Comparison of ENCODE assay signal across 9 mouse cellular contexts in genomic region chr19:3723904-3724303, GRCm38 (mm10). TPM values are rescaled to one million over a fixed set of nuclear protein-coding genes. Genes with fewer than 3 reads are reported as not detected.
DNase-seq lines count a peak whose midpoint lies in the region; ATAC-seq and TF ChIP-seq lines count a peak whose summit lies in the region.
"Had no signal": no experiment of that assay in that cellular context is flagged by ENCODE, and none has a peak within 500 bp of the region (broad histone marks: within the 10 kb centered on the region; RNA-seq: fewer than 3 reads in every experiment).

No protein-coding gene starts in this region.

- no peak overlapping the region for H3K9ac ChIP-seq in embryonic facial prominence, embryonic 11.5 days (replicated peaks; ENCODE audit: low read length)
- no peak overlapping the region for H3K9ac ChIP-seq in midbrain, embryonic 11.5 days (ENCODE audit: low read length)
- no peak overlapping the region for H3K9ac ChIP-seq in midbrain, embryonic 13.5 days (replicated peaks)
- H3K9ac ChIP-seq: heart, embryonic 15.5 days had no signal

- no peak overlapping the region for H3K4me2 ChIP-seq in embryonic facial prominence, embryonic 11.5 days (ENCODE audit: low read depth, low read length)
- no peak overlapping the region for H3K4me2 ChIP-seq in midbrain, embryonic 11.5 days
- no peak overlapping the region for H3K4me2 ChIP-seq in midbrain, embryonic 13.5 days (replicated peaks)
- H3K4me2 ChIP-seq: heart, embryonic 15.5 days had no signal

- no peak for ATAC-seq in embryonic facial prominence, embryonic 11.5 days (replicated peaks; ENCODE audit: insufficient number of reproducible peaks, low FRiP score, low TSS enrichment, low read depth)
- ATAC-seq in midbrain, embryonic 11.5 days (ENCODE audit: low FRiP score) = no peak
- ATAC-seq in midbrain, embryonic 13.5 days = no peak

- H3K27me3 ChIP-seq in embryonic facial prominence, embryonic 11.5 days (ENCODE audit: control insufficient read depth, insufficient read depth, low read length) = no peaks in the 10 kb centered on the region
- no peaks in the 10 kb centered on the region for H3K27me3 ChIP-seq in embryonic facial prominence, embryonic 10.5 days (replicated peaks; ENCODE audit: low read depth, poor library complexity, severe bottlenecking)
- H3K27me3 ChIP-seq in midbrain, embryonic 11.5 days (ENCODE audit: control insufficient read depth, insufficient read depth, low read length) = no peaks in the 10 kb centered on the region
- H3K27me3 ChIP-seq in midbrain, embryonic 13.5 days = no peaks in the 10 kb centered on the region
- no peaks in the 10 kb centered on the region for H3K27me3 ChIP-seq in testis, adult 2 months (ENCODE audit: control insufficient read depth, insufficient read depth, low read length)
- H3K27me3 ChIP-seq: heart, embryonic 15.5 days had no signal

- H3K9me3 ChIP-seq in embryonic facial prominence, embryonic 11.5 days (replicated peaks; ENCODE audit: control insufficient read depth, low read length) = no peaks in the 10 kb centered on the region
- 0 out of 2 replicates have a peak, but pooled peaks cover 6% of the 10 kb centered on the region for H3K9me3 ChIP-seq in embryonic facial prominence, embryonic 10.5 days
- no peaks in the 10 kb centered on the region for H3K9me3 ChIP-seq in midbrain, embryonic 11.5 days (ENCODE audit: control insufficient read depth, low read length)
- peaks cover 5% of the 10 kb centered on the region; the same call in 1 of the 2 replicates for H3K9me3 ChIP-seq in midbrain, embryonic 13.5 days
- H3K9me3 ChIP-seq: heart, embryonic 15.5 days had no signal

- H3K4me1 ChIP-seq in embryonic facial prominence, embryonic 11.5 days (ENCODE audit: control insufficient read depth, insufficient read depth, low read length) = no peaks in the 10 kb centered on the region
- H3K4me1 ChIP-seq in embryonic facial prominence, embryonic 10.5 days = peaks cover 12% of the 10 kb centered on the region
- H3K4me1 ChIP-seq in midbrain, embryonic 11.5 days (ENCODE audit: control insufficient read depth, insufficient read depth, low read length) = peaks cover 9% of the 10 kb centered on the region; the same call in 1 of the 2 replicates
- peaks cover 12% of the 10 kb centered on the region for H3K4me1 ChIP-seq in midbrain, embryonic 13.5 days (replicated peaks)
- peaks cover 7% of the 10 kb centered on the region for H3K4me1 ChIP-seq in testis, adult 2 months (ENCODE audit: control insufficient read depth, insufficient read depth, low read length)

- H3K27ac ChIP-seq in embryonic facial prominence, embryonic 11.5 days (replicated peaks; ENCODE audit: low read depth, low read length) = no peak overlapping the region
- no peak overlapping the region for H3K27ac ChIP-seq in embryonic facial prominence, embryonic 10.5 days (replicated peaks)
- no peak overlapping the region for H3K27ac ChIP-seq in midbrain, embryonic 11.5 days (ENCODE audit: low read depth, low read length)
- H3K27ac ChIP-seq in midbrain, embryonic 13.5 days = no peak overlapping the region
- H3K27ac ChIP-seq in testis, adult 2 months (ENCODE audit: control insufficient read depth, insufficient read depth, low read depth, low read length) = no peak overlapping the region
- H3K27ac ChIP-seq: heart, embryonic 15.5 days had no signal

- H3K36me3 ChIP-seq in embryonic facial prominence, embryonic 11.5 days (replicated peaks; ENCODE audit: control insufficient read depth, insufficient read depth, low read depth, low read length) = no peaks in the 10 kb centered on the region
- no peaks in the 10 kb centered on the region for H3K36me3 ChIP-seq in embryonic facial prominence, embryonic 10.5 days (replicated peaks)
- H3K36me3 ChIP-seq in midbrain, embryonic 11.5 days (ENCODE audit: control insufficient read depth, insufficient read depth, low read length) = no peaks in the 10 kb centered on the region
- no peaks in the 10 kb centered on the region for H3K36me3 ChIP-seq in midbrain, embryonic 13.5 days
- H3K36me3 ChIP-seq in testis, adult 2 months (ENCODE audit: control insufficient read depth, insufficient read depth, low read length) = no peaks in the 10 kb centered on the region
- H3K36me3 ChIP-seq: heart, embryonic 15.5 days had no signal

- TF ChIP-seq POLR2A in testis, adult 2 months (IDR thresholded peaks at IDR 0.05; ENCODE audit: control insufficient read depth, low read depth, low read length) = no peak

- TF ChIP-seq CTCF in testis, adult 2 months (IDR thresholded peaks at IDR 0.05; ENCODE audit: control insufficient read depth, insufficient read depth, insufficient replicate concordance, low read depth, low read length) = peak; percentile 54; the same call in 1 of the 2 replicates

- peak; percentile 55 for DNase-seq in embryonic facial prominence, embryonic 11.5 days (ENCODE audit: low spot score)
- DNase-seq in embryonic facial prominence, embryonic 10.5 days (ENCODE audit: low spot score) = no peak
- peak; percentile 89 for DNase-seq in midbrain, embryonic 11.5 days (ENCODE audit: low spot score, missing footprints)
- DNase-seq in kidney, postnatal 4 days = peak; percentile 63 to 65
- DNase-seq in cerebellum, adult 18-20 months = no peak
- DNase-seq in right cerebral cortex, adult 18-20 months = no peak

- 74% methylated on average over 4 of the region's 4 CpGs for WGBS in embryonic facial prominence, embryonic 11.5 days
- 77% methylated on average over 4 of the region's 4 CpGs for WGBS in embryonic facial prominence, embryonic 10.5 days
- 79% methylated on average over 4 of the region's 4 CpGs for WGBS in midbrain, embryonic 11.5 days
- WGBS in midbrain, embryonic 13.5 days = 78% methylated on average over 4 of the region's 4 CpGs

- no peak overlapping the region for H3K4me3 ChIP-seq in embryonic facial prominence, embryonic 11.5 days (ENCODE audit: low read depth, low read length)
- H3K4me3 ChIP-seq in embryonic facial prominence, embryonic 10.5 days = no peak overlapping the region
- no peak overlapping the region for H3K4me3 ChIP-seq in midbrain, embryonic 11.5 days (ENCODE audit: low read depth, low read length)
- no peak overlapping the region for H3K4me3 ChIP-seq in midbrain, embryonic 13.5 days (replicated peaks)
- H3K4me3 ChIP-seq in testis, adult 2 months (ENCODE audit: control insufficient read depth, low read depth, low read length) = no peak overlapping the region
- H3K4me3 ChIP-seq: heart, embryonic 15.5 days had no signal

RNA-seq across cellular contexts. Expression of gene 1810055G02Rik, which starts 15.8 kb away (rescaled TPM):
- polyA plus RNA-seq in embryonic facial prominence, embryonic 11.5 days (2014; fragmentation: Nextera tagmentation; extraction: Ambion mirVana) = 37.9 and 39.0 TPM in 2 replicates
- 46.4 and 46.5 TPM in 2 replicates for polyA plus RNA-seq in embryonic facial prominence, embryonic 10.5 days (2016; fragmentation: Nextera tagmentation; extraction: Ambion mirVana)
- polyA plus RNA-seq in midbrain, embryonic 11.5 days (2014; fragmentation: Nextera tagmentation; extraction: Ambion mirVana) = 34.6 and 38.9 TPM in 2 replicates
- polyA plus RNA-seq in midbrain, embryonic 13.5 days (2015; fragmentation: Nextera tagmentation; extraction: Ambion mirVana) = 27.9 and 30.1 TPM in 2 replicates
- polyA plus RNA-seq in testis, adult 2 months (2012; rRNA removed) = 319 and 328 TPM in 2 replicates

RNA-seq across cellular contexts. Expression of gene Lrp5, which starts 37.5 kb away (rescaled TPM):
- polyA plus RNA-seq in embryonic facial prominence, embryonic 11.5 days (2014; fragmentation: Nextera tagmentation; extraction: Ambion mirVana) = 5.2 and 5.3 TPM in 2 replicates
- 5.5 and 5.6 TPM in 2 replicates for polyA plus RNA-seq in embryonic facial prominence, embryonic 10.5 days (2016; fragmentation: Nextera tagmentation; extraction: Ambion mirVana)
- polyA plus RNA-seq in midbrain, embryonic 11.5 days (2014; fragmentation: Nextera tagmentation; extraction: Ambion mirVana) = 2.6 and 2.8 TPM in 2 replicates
- 1.5 and 1.7 TPM in 2 replicates for polyA plus RNA-seq in midbrain, embryonic 13.5 days (2015; fragmentation: Nextera tagmentation; extraction: Ambion mirVana)
- 24.9 and 25.3 TPM in 2 replicates for polyA plus RNA-seq in testis, adult 2 months (2012; rRNA removed)

RNA-seq across cellular contexts. Expression of gene Kmt5b, which starts 43.3 kb away (rescaled TPM):
- polyA plus RNA-seq in embryonic facial prominence, embryonic 11.5 days (2014; fragmentation: Nextera tagmentation; extraction: Ambion mirVana) = 28.4 and 30.8 TPM in 2 replicates
- polyA plus RNA-seq in embryonic facial prominence, embryonic 10.5 days (2016; fragmentation: Nextera tagmentation; extraction: Ambion mirVana) = 29.4 and 31.2 TPM in 2 replicates
- polyA plus RNA-seq in midbrain, embryonic 11.5 days (2014; fragmentation: Nextera tagmentation; extraction: Ambion mirVana) = 40.3 and 45.1 TPM in 2 replicates
- polyA plus RNA-seq in midbrain, embryonic 13.5 days (2015; fragmentation: Nextera tagmentation; extraction: Ambion mirVana) = 56.7 and 61.6 TPM in 2 replicates
- polyA plus RNA-seq in testis, adult 2 months (2012; rRNA removed) = 5.1 and 7.4 TPM in 2 replicates

Comparison
In these comparisons a context has a peak if more than half of its experiments do, and no peak if none do; other contexts are left out.
1. DNase-seq: peak in embryonic facial prominence, embryonic 11.5 days (single experiment), midbrain, embryonic 11.5 days (single experiment) and kidney, postnatal 4 days (2 of 2); none in embryonic facial prominence, embryonic 10.5 days (single experiment), cerebellum, adult 18-20 months (0 of 2) and right cerebral cortex, adult 18-20 months (single experiment).